Mouse (Mus musculus): ENCODE results near the gene Tmem211. TPM values are rescaled to one million over a fixed set of nuclear protein-coding genes. Genes with fewer than 3 reads are reported as not detected.

The Tmem211 gene
- polyA plus RNA-seq, 1 experiment from 2014 or later = not detected

- Histone ChIP-seq H3K36me3 (ENCODE audit: control insufficient read depth, insufficient read depth) (0 out of 2 replicates have a peak, but pooled peaks cover 7% of the 10 kb centered on the region), H3K4me2 (replicated peaks; ENCODE audit: low read depth) (no peak overlapping the region), H3K27ac (ENCODE audit: low read depth, low read length) (no peak overlapping the region), H3K4me3 (ENCODE audit: low read depth, low read length) (no peak overlapping the region), H3K9me3 (ENCODE audit: control insufficient read depth) (no peaks in the 10 kb centered on the region), H3K27me3 (replicated peaks; ENCODE audit: control insufficient read depth, insufficient read depth, low read length) (no peaks in the 10 kb centered on the region), H3K9ac (ENCODE audit: low read depth, low read length) (no peak overlapping the region), H3K4me1 (replicated peaks; ENCODE audit: control insufficient read depth, insufficient read depth, low read length) (no peaks in the 10 kb centered on the region)
- WGBS = 81% methylated on average over 10 of the region's 10 CpGs
- no peak for ATAC-seq
- TF ChIP-seq CTCF (IDR thresholded peaks at IDR 0.05; ENCODE audit: low read depth) = no peak
These were observed 27.0 kb upstream of the Tmem211 start for GRCm38 (mm10) chr5:113199772-113200134.

GRCm38 (mm10) chr5:113204193-113204592, 22.5 kb upstream of the Tmem211 start:
- H3K9ac ChIP-seq (ENCODE audit: low read depth, low read length) = no peak overlapping the region
- 0 out of 2 replicates have a peak, but pooled peaks cover 3% of the 10 kb centered on the region for H3K36me3 ChIP-seq (ENCODE audit: control insufficient read depth, insufficient read depth)
- 77% methylated on average over 9 of the region's 9 CpGs for WGBS
- no peak for ATAC-seq
- H3K4me3 ChIP-seq (ENCODE audit: low read depth, low read length) = no peak overlapping the region
- no peak for TF ChIP-seq CTCF (IDR thresholded peaks at IDR 0.05; ENCODE audit: low read depth)
- H3K4me1 ChIP-seq (replicated peaks; ENCODE audit: control insufficient read depth, insufficient read depth, low read length) = no peaks in the 10 kb centered on the region
- no peak overlapping the region for H3K27ac ChIP-seq (ENCODE audit: low read depth, low read length)
- H3K9me3 ChIP-seq (ENCODE audit: control insufficient read depth) = no peaks in the 10 kb centered on the region
- H3K27me3 ChIP-seq (replicated peaks; ENCODE audit: control insufficient read depth, insufficient read depth, low read length) = no peaks in the 10 kb centered on the region
- H3K4me2 ChIP-seq (replicated peaks; ENCODE audit: low read depth) = no peak overlapping the region

- WGBS = 29% methylated on average over 9 of the region's 9 CpGs
- no peak overlapping the region for H3K4me3 ChIP-seq (ENCODE audit: low read depth, low read length)
- no peak for TF ChIP-seq CTCF (IDR thresholded peaks at IDR 0.05; ENCODE audit: low read depth)
- no peak for ATAC-seq
- no peaks in the 10 kb centered on the region; the same call in 1 of the 2 replicates for H3K4me1 ChIP-seq (replicated peaks; ENCODE audit: control insufficient read depth, insufficient read depth, low read length)
- no peaks in the 10 kb centered on the region for H3K27me3 ChIP-seq (replicated peaks; ENCODE audit: control insufficient read depth, insufficient read depth, low read length)
- no peak overlapping the region for H3K4me2 ChIP-seq (replicated peaks; ENCODE audit: low read depth)
- no peak overlapping the region for H3K27ac ChIP-seq (ENCODE audit: low read depth, low read length)
- no peak overlapping the region for H3K9ac ChIP-seq (ENCODE audit: low read depth, low read length)
- H3K36me3 ChIP-seq (ENCODE audit: control insufficient read depth, insufficient read depth) = 0 out of 2 replicates have a peak, but pooled peaks cover 3% of the 10 kb centered on the region
- no peaks in the 10 kb centered on the region for H3K9me3 ChIP-seq (ENCODE audit: control insufficient read depth)
These were observed 19.9 kb upstream of the Tmem211 start for GRCm38 (mm10) chr5:113206670-113207352.

- peak overlapping the region; percentile 35 for H3K27ac ChIP-seq (ENCODE audit: low read depth, low read length)
- 0 out of 2 replicates have a peak, but pooled peaks cover 3% of the 10 kb centered on the region for H3K36me3 ChIP-seq (ENCODE audit: control insufficient read depth, insufficient read depth)
- H3K9ac ChIP-seq (ENCODE audit: low read depth, low read length) = no peak overlapping the region
- H3K27me3 ChIP-seq (replicated peaks; ENCODE audit: control insufficient read depth, insufficient read depth, low read length) = no peaks in the 10 kb centered on the region
- no peak for ATAC-seq
- H3K9me3 ChIP-seq (ENCODE audit: control insufficient read depth) = no peaks in the 10 kb centered on the region
- no peak overlapping the region for H3K4me2 ChIP-seq (replicated peaks; ENCODE audit: low read depth)
- WGBS = 39% methylated on average over 4 of the region's 4 CpGs
- no peak for TF ChIP-seq CTCF (IDR thresholded peaks at IDR 0.05; ENCODE audit: low read depth)
- no peaks in the 10 kb centered on the region; the same call in 1 of the 2 replicates for H3K4me1 ChIP-seq (replicated peaks; ENCODE audit: control insufficient read depth, insufficient read depth, low read length)
- no peak overlapping the region for H3K4me3 ChIP-seq (ENCODE audit: low read depth, low read length)
These were observed 18.7 kb upstream of the Tmem211 start for GRCm38 (mm10) chr5:113208048-113208447.

GRCm38 (mm10) chr5:113208622-113209400, 17.9 kb upstream of the Tmem211 start:
- H3K27ac ChIP-seq (ENCODE audit: low read depth, low read length) = peak overlapping the region; percentile 64; the same call in 1 of the 2 replicates
- H3K4me3 ChIP-seq (ENCODE audit: low read depth, low read length) = no peak overlapping the region
- no peaks in the 10 kb centered on the region; the same call in 1 of the 2 replicates for H3K4me1 ChIP-seq (replicated peaks; ENCODE audit: control insufficient read depth, insufficient read depth, low read length)
- no peaks in the 10 kb centered on the region for H3K9me3 ChIP-seq (ENCODE audit: control insufficient read depth)
- no peaks in the 10 kb centered on the region for H3K27me3 ChIP-seq (replicated peaks; ENCODE audit: control insufficient read depth, insufficient read depth, low read length)
- H3K4me2 ChIP-seq (replicated peaks; ENCODE audit: low read depth) = no peak overlapping the region
- no peak for ATAC-seq
- WGBS = 45% methylated on average over 11 of the region's 11 CpGs
- H3K36me3 ChIP-seq (ENCODE audit: control insufficient read depth, insufficient read depth) = 0 out of 2 replicates have a peak, but pooled peaks cover 3% of the 10 kb centered on the region
- H3K9ac ChIP-seq (ENCODE audit: low read depth, low read length) = no peak overlapping the region
- TF ChIP-seq CTCF (IDR thresholded peaks at IDR 0.05; ENCODE audit: low read depth) = no peak

GRCm38 (mm10) chr5:113209401-113209750, 17.3 kb upstream of the Tmem211 start:
- no peak for TF ChIP-seq CTCF (IDR thresholded peaks at IDR 0.05; ENCODE audit: low read depth)

More at GRCm38 (mm10) chr5:113209401-113209750, 17.3 kb upstream of the Tmem211 start:
- H3K27ac ChIP-seq (ENCODE audit: low read depth, low read length) = peak overlapping the region; percentile 64
- no peak overlapping the region for H3K4me3 ChIP-seq (ENCODE audit: low read depth, low read length)
- peaks cover 4% of the 10 kb centered on the region; the same call in 1 of the 2 replicates for H3K36me3 ChIP-seq (ENCODE audit: control insufficient read depth, insufficient read depth)
- no peaks in the 10 kb centered on the region; the same call in 1 of the 2 replicates for H3K4me1 ChIP-seq (replicated peaks; ENCODE audit: control insufficient read depth, insufficient read depth, low read length)
- WGBS = 42% methylated on average over 11 of the region's 11 CpGs
- H3K9ac ChIP-seq (ENCODE audit: low read depth, low read length) = no peak overlapping the region
- H3K9me3 ChIP-seq (ENCODE audit: control insufficient read depth) = no peaks in the 10 kb centered on the region
- no peak overlapping the region for H3K4me2 ChIP-seq (replicated peaks; ENCODE audit: low read depth)
- ATAC-seq = no peak
- H3K27me3 ChIP-seq (replicated peaks; ENCODE audit: control insufficient read depth, insufficient read depth, low read length) = no peaks in the 10 kb centered on the region
